ENCODE assay signal across 18 mouse cellular contexts in the genomic region with DNA sequence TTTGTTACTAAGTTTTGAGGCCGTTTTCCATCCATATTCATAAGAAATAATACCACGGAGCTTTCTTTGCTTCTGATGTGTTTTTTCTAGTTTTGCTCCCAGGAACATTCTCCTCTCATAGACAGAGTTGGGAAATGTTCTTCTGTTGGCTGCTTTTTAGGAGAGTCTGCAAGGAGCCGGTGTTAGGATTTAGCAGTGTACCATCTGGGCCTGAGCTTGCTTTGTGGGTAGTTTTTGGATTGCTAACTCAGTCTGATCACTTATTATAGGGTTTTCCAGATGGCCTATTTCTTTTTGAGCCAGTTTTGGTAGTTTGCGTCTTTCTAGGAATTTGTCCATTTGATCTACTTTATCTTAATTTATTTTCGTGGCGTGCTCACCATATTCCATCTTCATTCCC.
DNase-seq lines count a peak whose midpoint lies in the region; ATAC-seq and TF ChIP-seq lines count a peak whose summit lies in the region.
"Had no signal": no experiment of that assay in that cellular context is flagged by ENCODE, and none has a peak within 500 bp of the region (broad histone marks: within the 10 kb centered on the region; RNA-seq: fewer than 3 reads in every experiment).

No protein-coding gene starts in this region.

- no peaks in the 10 kb centered on the region for H3K4me1 ChIP-seq in forebrain, postnatal 0 days (ENCODE audit: insufficient read depth)
- H3K4me1 ChIP-seq in forebrain, embryonic 10.5 days = no peaks in the 10 kb centered on the region
- H3K4me1 ChIP-seq: heart, embryonic 13.5 days had no signal

- H3K9ac ChIP-seq in forebrain, postnatal 0 days = no peak overlapping the region
- H3K9ac ChIP-seq: heart, embryonic 13.5 days had no signal

- H3K9me3 ChIP-seq in forebrain, postnatal 0 days (ENCODE audit: low read length) = no peaks in the 10 kb centered on the region
- no peaks in the 10 kb centered on the region for H3K9me3 ChIP-seq in forebrain, embryonic 10.5 days
- H3K9me3 ChIP-seq: heart, embryonic 13.5 days had no signal

- no peaks in the 10 kb centered on the region for H3K36me3 ChIP-seq in forebrain, postnatal 0 days (ENCODE audit: insufficient read depth)
- no peaks in the 10 kb centered on the region for H3K36me3 ChIP-seq in forebrain, embryonic 10.5 days (replicated peaks)
- H3K36me3 ChIP-seq: heart, embryonic 13.5 days had no signal

- no peaks in the 10 kb centered on the region for H3K27me3 ChIP-seq in forebrain, postnatal 0 days (ENCODE audit: insufficient read depth, low read length)
- H3K27me3 ChIP-seq in forebrain, embryonic 10.5 days (ENCODE audit: poor library complexity, severe bottlenecking) = no peaks in the 10 kb centered on the region
- H3K27me3 ChIP-seq: heart, embryonic 13.5 days had no signal

- peak; percentile 86 for ATAC-seq in forebrain, postnatal 0 days
- no peak for ATAC-seq in erythroid progenitor cell, adult 5-6 weeks (replicated peaks; ENCODE audit: low FRiP score, poor library complexity, severe bottlenecking)
- ATAC-seq: activated CD4-positive, CD25-positive, alpha-beta regulatory T cell, adult 4 months; hindbrain, postnatal 0 days had no signal

- no peak overlapping the region for H3K27ac ChIP-seq in forebrain, postnatal 0 days (ENCODE audit: low read depth, low read length)
- no peak overlapping the region for H3K27ac ChIP-seq in forebrain, embryonic 10.5 days
- H3K27ac ChIP-seq: heart, embryonic 13.5 days; hindbrain, postnatal 0 days had no signal

- peak; percentile 71 for DNase-seq in forebrain, postnatal 0 days
- no peak for DNase-seq in forebrain, embryonic 10.5 days (ENCODE audit: extremely low spot score, low spot score)
- DNase-seq in brain, embryonic 18.5 days (ENCODE audit: low read depth, low spot score) = peak; percentile 74
- peak; percentile 30 for DNase-seq in layer of hippocampus, adult 9-10 months (ENCODE audit: low spot score)
- DNase-seq in right cerebral cortex, postnatal 10 days (ENCODE audit: low spot score in 2 of 2) = peak; percentile 43 to 80
- no peak for DNase-seq in c-Kit-positive CD71-positive TER-119-positive erythroid progenitor cells, embryonic 14.5 days (ENCODE audit: low spot score)
- DNase-seq: adrenal gland, postnatal 25 days; cerebellum, postnatal 25 days; gastrocnemius, postnatal 36 days; heart, postnatal 4 days; kidney, adult 8-10 months; lung, adult 2 months; midbrain, embryonic 14.5 days; thymus, postnatal 14 days had no signal

- TF ChIP-seq CTCF in forebrain, postnatal 0 days (IDR thresholded peaks at IDR 0.05; ENCODE audit: low read depth) = no peak

- no peak overlapping the region for H3K4me3 ChIP-seq in forebrain, postnatal 0 days (ENCODE audit: low read depth, low read length)
- no peak overlapping the region for H3K4me3 ChIP-seq in forebrain, embryonic 10.5 days
- H3K4me3 ChIP-seq: heart, embryonic 13.5 days had no signal

- 61% methylated on average over 6 of the region's 6 CpGs for WGBS in forebrain, postnatal 0 days
- 92% methylated on average over 6 of the region's 6 CpGs for WGBS in forebrain, embryonic 10.5 days

- no peak overlapping the region for H3K4me2 ChIP-seq in forebrain, postnatal 0 days (ENCODE audit: low read depth)
- H3K4me2 ChIP-seq: heart, embryonic 13.5 days had no signal

Comparison
In these comparisons a context has a peak if more than half of its experiments do, and no peak if none do; other contexts are left out.
1. DNase-seq: peak in forebrain, postnatal 0 days (single experiment), brain, embryonic 18.5 days (single experiment), layer of hippocampus, adult 9-10 months (single experiment) and right cerebral cortex, postnatal 10 days (2 of 2); none in forebrain, embryonic 10.5 days (single experiment) and c-Kit-positive CD71-positive TER-119-positive erythroid progenitor cells, embryonic 14.5 days (single experiment).